Mouse (Mus musculus) limb, embryonic 14.5 days (tissue): ENCODE measurements around the gene Zfp9. TPM values are rescaled to one million over a fixed set of nuclear protein-coding genes. Genes with fewer than 3 reads are reported as not detected.

Experiments used
- ATAC-seq: fragments of 200-750 bp; cut with Nextera tagmentation; 2 replicates; pipeline ENCODE4 v1.8.0; 2017; ENCODE audit warnings: low read depth, moderate number of reproducible peaks, moderate TSS enrichment; ENCODE audit not compliant: low FRiP score
- DNase-seq: peaks from one replicate; pipeline ENCODE4 v3.0.0-alpha.2; 2015; ENCODE audit warnings: low spot score
- H3K27ac ChIP-seq: fragments of 300-500 bp; sonication (generic); replicated peaks from 2 replicates; pipeline ENCODE4 v1.5.1; 2014; ENCODE audit warnings: low read depth, mild to moderate bottlenecking, low read length, moderate library complexity, mixed read lengths
- H3K27me3 ChIP-seq: fragments of 300-500 bp; sonication (generic); 2 replicates; pipeline ENCODE4 v1.6.1; 2014; ENCODE audit warnings: low read length, mixed read lengths; ENCODE audit not compliant: control insufficient read depth, insufficient read depth
- H3K36me3 ChIP-seq: fragments of 300-500 bp; sonication (generic); 2 replicates; pipeline ENCODE4 v1.6.1; 2014; ENCODE audit warnings: mild to moderate bottlenecking, low read length, moderate library complexity, mixed read lengths; ENCODE audit not compliant: control insufficient read depth, insufficient read depth
- H3K4me1 ChIP-seq: fragments of 300-500 bp; sonication (generic); 2 replicates; pipeline ENCODE4 v1.6.1; 2014; ENCODE audit warnings: antibody characterized with exemption, low read length, mixed read lengths; ENCODE audit not compliant: control insufficient read depth, insufficient read depth
- H3K4me2 ChIP-seq: fragments of 300-500 bp; sonication (generic); replicated peaks from 2 replicates; pipeline ENCODE4 v1.6.1; 2014; ENCODE audit warnings: low read depth, mild to moderate bottlenecking, low read length, moderate library complexity; ENCODE audit not compliant: severe bottlenecking
- H3K4me3 ChIP-seq: fragments of 300-500 bp; sonication (generic); replicated peaks from 2 replicates; pipeline ENCODE4 v1.5.1; 2014; ENCODE audit warnings: low read length
- H3K9ac ChIP-seq: fragments of 300-500 bp; sonication (generic); 2 replicates; pipeline ENCODE4 v1.6.1; 2014; ENCODE audit warnings: mild to moderate bottlenecking, low read depth, low read length, moderate library complexity; ENCODE audit not compliant: severe bottlenecking
- H3K9me3 ChIP-seq: fragments of 300-500 bp; sonication (generic); 2 replicates; pipeline ENCODE4 v1.6.1; 2016; ENCODE audit warnings: low read length; ENCODE audit not compliant: control insufficient read depth
- POLR2A ChIP-seq: fragments of 200-500 bp; IDR thresholded peaks from 2 replicates; pipeline ENCODE4 v1.8.0; 2012; ENCODE audit warnings: inconsistent platforms, mild to moderate bottlenecking, moderate library complexity, borderline replicate concordance; ENCODE audit not compliant: insufficient read depth, insufficient read length; ENCODE audit errors: extremely low read depth
- WGBS: fragments of 180-500 bp; shearing (Covaris S2); extraction: QIAGEN DNeasy Blood & Tissue Kit; methylation state at CpG from one replicate; pipeline ENCODE4 v1.1.7; 2014; 5-methylcytosine and 5-hydroxymethylcytosine counted together
- polyA plus RNA-seq, 2 experiments: library from polyadenylated mRNA; depleted of rRNA in 1 of 2; stranded (reverse) in 1 of 2; unstranded in 1 of 2; fragments of >200 nt; fragmentation: Nextera tagmentation in 1 of 2; extraction: Ambion mirVana in 1 of 2; gene quantifications; 2 replicates each; pipeline versions ENCODE4 v1.2.1 to v1.2.3; 2012 to 2014

The Zfp9 gene
- 28.9 and 32.1 TPM in 2 replicates for polyA plus RNA-seq (2012; rRNA removed)
- 17.3 and 20.6 TPM in 2 replicates for polyA plus RNA-seq (2014; fragmentation: Nextera tagmentation; extraction: Ambion mirVana)

DNA sequence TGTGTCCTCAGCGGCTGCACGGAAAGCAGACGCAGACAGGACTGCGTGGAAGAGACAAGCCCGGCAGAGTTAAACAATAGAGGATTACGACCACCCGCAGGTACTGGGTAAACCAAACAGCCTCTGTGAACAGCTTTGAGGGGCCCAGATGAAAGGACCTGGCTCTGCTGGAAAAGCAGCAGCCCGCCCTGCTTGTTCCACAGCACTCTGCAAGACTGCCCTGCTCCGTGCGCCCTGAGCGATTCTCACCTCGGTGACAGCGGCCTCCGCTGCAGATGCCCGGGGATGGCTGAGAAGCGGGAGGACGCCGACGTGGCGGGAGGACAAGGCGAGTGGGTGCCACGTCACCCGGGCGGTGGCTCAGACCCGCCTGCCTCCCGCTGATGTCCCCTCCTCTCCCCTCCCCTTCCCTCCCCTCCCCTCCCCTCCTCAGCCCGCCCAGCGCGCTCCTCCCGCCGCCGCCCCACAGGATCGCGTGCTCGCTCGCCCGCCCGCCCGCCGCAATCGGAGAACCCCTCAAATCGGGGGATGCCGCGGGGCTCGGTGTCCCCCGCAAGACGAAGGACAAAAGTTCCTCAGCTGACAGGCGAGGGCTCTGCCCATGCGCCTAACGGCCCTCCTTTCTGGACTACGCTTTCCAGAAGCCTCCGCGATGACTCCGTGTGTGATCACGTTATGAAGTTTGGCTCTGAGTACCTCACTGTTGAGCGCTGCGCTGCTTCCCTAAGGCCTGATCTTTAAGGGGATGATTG lies at the start of gene Zfp9:
TSS of gene Zfp9 (minus strand) at position 364 of the 752 bp plus-strand sequence.
- peak; percentile 89 for DNase-seq
- under 1% methylated on average over 40 of the region's 57 CpGs for WGBS
- H3K4me3 ChIP-seq: peak within 1 kb of the TSS; percentile 66
- H3K27me3 ChIP-seq: no peaks in the 10 kb centered on the region
- peaks cover 5% of the 10 kb centered on the region for H3K36me3 ChIP-seq
- H3K9me3 ChIP-seq: no peaks in the 10 kb centered on the region
- peak within 1 kb of the TSS; percentile 68 for H3K4me2 ChIP-seq
- peak within 1 kb of the TSS; percentile 93 for H3K27ac ChIP-seq
- H3K9ac ChIP-seq: peak within 1 kb of the TSS; percentile 91
- peak; percentile 72; the same call in 1 of the 2 replicates for TF ChIP-seq POLR2A
- H3K4me1 ChIP-seq: peaks cover 9% of the 10 kb centered on the region; the same call in 1 of the 2 replicates
- peak; percentile 92 for ATAC-seq

DNA sequence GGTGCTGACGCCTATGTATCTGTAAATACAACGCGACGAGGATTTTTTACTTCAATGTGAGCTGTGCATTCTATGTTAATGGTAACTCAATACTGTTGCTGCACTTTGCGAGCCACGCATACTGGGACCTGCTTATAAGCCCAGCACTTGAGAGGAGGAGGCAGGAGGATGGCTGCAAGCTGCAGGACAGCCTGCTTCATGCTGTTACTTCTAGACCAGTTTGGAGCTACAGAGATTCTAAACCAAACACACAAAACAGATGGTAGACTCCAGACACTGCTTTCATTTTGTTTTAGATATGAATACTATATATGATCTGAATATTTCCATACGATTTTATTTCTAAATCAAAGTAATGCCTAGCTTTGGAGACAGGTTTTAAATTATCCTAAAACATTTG lies 41.5 kb upstream of the Zfp9 start:
- Histone ChIP-seq H3K9me3 (no peaks in the 10 kb centered on the region), H3K9ac (no peak overlapping the region), H3K27me3 (no peaks in the 10 kb centered on the region), H3K4me3 (no peak overlapping the region), H3K27ac (no peak overlapping the region), H3K36me3 (peaks cover 81% of the 10 kb centered on the region), H3K4me2 (no peak overlapping the region), H3K4me1 (no peaks in the 10 kb centered on the region)
- WGBS: 66% methylated on average over 7 of the region's 7 CpGs
- ATAC-seq: no peak
- TF ChIP-seq POLR2A: no peak
- peak; percentile 9 for DNase-seq

DNA sequence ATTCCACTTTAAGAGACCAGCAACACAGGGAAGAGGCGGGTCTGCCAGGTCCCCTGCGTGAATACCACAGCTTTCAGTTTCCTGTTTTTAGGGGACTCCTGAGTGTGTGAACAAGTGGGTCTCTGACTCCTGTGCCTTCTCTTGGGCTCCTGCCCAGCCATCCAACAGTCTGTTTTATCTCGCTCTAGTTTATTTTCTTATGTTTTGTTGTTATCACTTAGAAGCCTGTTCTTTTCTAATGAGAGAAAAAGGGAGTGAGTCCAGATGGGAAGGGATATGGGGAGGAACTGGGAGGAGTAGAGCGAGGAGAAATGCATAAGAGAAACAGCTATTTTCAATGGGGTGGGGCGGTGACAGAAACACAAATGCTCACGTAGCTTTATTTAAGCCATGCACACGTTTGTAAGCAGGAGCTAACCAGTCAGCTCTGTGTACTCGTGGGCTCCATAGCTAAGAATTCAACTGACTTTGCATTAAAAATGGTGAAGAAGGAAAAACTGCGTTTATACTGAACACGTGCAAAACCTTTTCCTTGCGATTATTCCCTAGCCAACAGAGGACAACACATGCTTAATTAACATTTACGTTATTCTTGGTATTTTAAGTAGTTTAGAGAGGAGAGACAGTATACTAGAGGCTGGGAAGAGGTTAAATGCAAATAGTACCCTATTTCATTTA lies 34.4 kb upstream of the Zfp9 start:
- no peak for DNase-seq
- no peak for ATAC-seq
- H3K9me3 ChIP-seq: no peaks in the 10 kb centered on the region
- H3K4me3 ChIP-seq: no peak overlapping the region
- no peak overlapping the region for H3K27ac ChIP-seq
- H3K4me1 ChIP-seq: no peaks in the 10 kb centered on the region
- H3K36me3 ChIP-seq: peaks cover 68% of the 10 kb centered on the region
- TF ChIP-seq POLR2A: no peak
- H3K27me3 ChIP-seq: no peaks in the 10 kb centered on the region
- H3K9ac ChIP-seq: no peak overlapping the region
- no peak overlapping the region for H3K4me2 ChIP-seq
- WGBS: 91% methylated on average over 12 of the region's 12 CpGs

DNA sequence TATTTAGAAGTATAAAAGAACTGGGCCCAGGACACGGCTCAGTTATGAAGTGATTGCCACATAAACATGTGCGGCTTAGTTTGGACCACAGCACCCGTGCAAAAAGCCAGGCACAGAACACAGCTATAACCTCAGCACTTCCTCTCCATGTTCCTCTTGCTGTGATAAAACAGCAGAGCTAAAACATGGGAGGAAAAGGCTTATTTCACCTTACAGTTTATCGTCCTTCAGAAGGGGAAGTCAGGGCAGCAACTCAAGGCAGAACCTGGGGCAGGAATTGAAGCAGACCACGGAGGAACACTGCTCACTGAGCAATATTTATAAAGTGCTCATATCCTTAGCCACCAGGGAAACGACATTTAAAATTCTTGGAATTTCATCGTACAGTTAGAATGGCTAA lies 19.9 kb upstream of the Zfp9 start:
- no peak for ATAC-seq
- H3K27ac ChIP-seq: no peak overlapping the region
- H3K9ac ChIP-seq: no peak overlapping the region
- H3K36me3 ChIP-seq: peaks cover 14% of the 10 kb centered on the region
- no peak overlapping the region for H3K4me3 ChIP-seq
- no peak for DNase-seq
- H3K9me3 ChIP-seq: no peaks in the 10 kb centered on the region
- TF ChIP-seq POLR2A: no peak
- H3K4me1 ChIP-seq: no peaks in the 10 kb centered on the region
- H3K4me2 ChIP-seq: no peak overlapping the region
- 79% methylated on average over 7 of the region's 7 CpGs for WGBS
- H3K27me3 ChIP-seq: no peaks in the 10 kb centered on the region

DNA sequence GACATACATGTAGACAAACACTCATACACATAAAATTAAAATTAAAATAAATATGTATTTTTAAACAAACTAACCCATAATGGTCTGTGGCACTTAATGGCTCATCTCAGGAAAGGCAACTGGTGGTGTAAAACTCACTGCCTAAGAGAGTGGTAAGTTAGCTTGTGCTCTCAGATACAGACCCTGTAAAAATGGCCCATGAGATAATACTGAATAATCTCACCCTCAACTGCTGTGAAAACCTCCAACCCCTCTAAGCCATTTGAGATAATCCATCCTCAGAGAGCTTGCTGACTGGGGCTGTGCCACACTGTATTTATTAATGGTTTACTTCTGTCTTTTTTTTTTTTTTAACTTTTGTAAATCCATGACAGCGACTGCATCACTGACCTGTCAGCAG lies 3.0 kb upstream of the Zfp9 start:
- TF ChIP-seq POLR2A: no peak
- no peak for DNase-seq
- ATAC-seq: no peak
- Histone ChIP-seq H3K4me3 (no peak overlapping the region), H3K36me3 (no peaks in the 10 kb centered on the region; the same call in 1 of the 2 replicates), H3K9ac (no peak overlapping the region), H3K4me2 (no peak overlapping the region), H3K9me3 (no peaks in the 10 kb centered on the region), H3K27me3 (no peaks in the 10 kb centered on the region), H3K4me1 (peaks cover 7% of the 10 kb centered on the region; the same call in 1 of the 2 replicates), H3K27ac (no peak overlapping the region)
- 81% methylated on average over 1 of the region's 1 CpGs for WGBS
